Mouse (Mus musculus) liver, adult 2 months (tissue): ENCODE results near the gene Syt17.
A peak's percentile ranks its signal among the peaks of the same experiment; 100 is the strongest.

Experiments
- CTCF ChIP-seq: fragments of 200-500 bp; IDR thresholded peaks from 2 replicates; pipeline ENCODE4 v1.5.1; 2011; ENCODE audit warnings: low read depth, low read length, control low read depth
- POLR2A ChIP-seq: fragments of 200-500 bp; IDR thresholded peaks from 2 replicates; pipeline ENCODE4 v1.6.1; 2011; ENCODE audit warnings: low read length, control low read depth; ENCODE audit not compliant: insufficient read depth; ENCODE audit errors: extremely low read depth

DNA sequence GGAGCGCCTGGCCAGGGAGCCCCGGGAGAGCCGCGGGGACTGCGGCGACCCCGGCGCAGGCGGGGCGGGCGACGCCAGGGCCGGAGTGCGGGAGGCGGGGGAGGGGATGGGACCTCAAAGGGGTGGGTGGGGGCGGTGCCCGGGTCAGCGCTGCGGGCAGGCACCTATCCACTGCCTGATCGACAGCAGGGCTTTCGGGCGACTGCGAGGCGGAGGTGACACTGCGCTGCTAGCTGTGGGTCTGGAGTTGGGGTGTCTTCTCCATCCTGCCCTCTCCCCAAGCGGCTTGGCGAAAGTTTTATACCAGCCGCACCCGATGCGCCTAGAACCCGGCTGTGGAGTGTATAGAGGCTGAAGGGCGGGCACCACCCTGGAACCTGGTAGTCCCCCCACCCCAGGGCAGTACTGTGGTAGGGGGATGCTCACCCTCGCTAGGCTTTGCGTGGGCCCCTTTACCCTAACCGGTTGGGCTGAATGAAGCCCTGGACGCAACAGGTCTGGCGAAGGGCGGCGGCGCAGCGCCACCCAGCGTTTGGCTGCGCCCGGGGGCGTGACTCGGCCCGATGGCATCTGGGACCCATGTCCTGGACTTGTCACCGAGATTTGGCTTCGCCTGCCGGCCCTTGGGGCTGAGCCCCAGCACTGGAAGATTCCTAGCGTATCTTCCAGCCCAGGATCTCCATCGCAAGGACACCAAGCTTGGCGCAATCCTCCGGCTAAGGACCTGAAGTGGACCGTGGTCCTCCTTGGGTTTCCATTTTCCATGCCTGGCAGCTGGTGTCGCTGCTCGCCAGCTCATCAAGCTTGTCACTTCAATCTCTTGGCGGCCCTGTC is at the start of gene Syt17:
- TF ChIP-seq CTCF (peak; percentile 87), POLR2A (no peak)
